Mouse (Mus musculus) left cerebral cortex, postnatal 25 days (tissue): Measurements from ENCODE around the gene Fmnl2. TPM values are rescaled to one million over a fixed set of nuclear protein-coding genes. Genes with fewer than 3 reads are reported as not detected.

Experiments used
- DNase-seq, 2 experiments: peaks; one replicate each; pipeline ENCODE4 v3.0.0; 2022; ENCODE audit warnings: low spot score in 2 of 2, mixed read lengths in 1 of 2
- intact Hi-C: fragments of 180-260 bp; cut with DNase I; formaldehyde crosslinking; loops from one replicate; pipeline ENCODE4 v1.15.1; 2025
- total RNA-seq, 2 experiments: library from RNA; stranded (reverse); gene quantifications; 2 replicates each; pipeline ENCODE4 v1.2.3; 2021

The Fmnl2 gene
- total RNA-seq, 2 experiments from 2014 or later = 45.5 to 46.8 TPM

DNA sequence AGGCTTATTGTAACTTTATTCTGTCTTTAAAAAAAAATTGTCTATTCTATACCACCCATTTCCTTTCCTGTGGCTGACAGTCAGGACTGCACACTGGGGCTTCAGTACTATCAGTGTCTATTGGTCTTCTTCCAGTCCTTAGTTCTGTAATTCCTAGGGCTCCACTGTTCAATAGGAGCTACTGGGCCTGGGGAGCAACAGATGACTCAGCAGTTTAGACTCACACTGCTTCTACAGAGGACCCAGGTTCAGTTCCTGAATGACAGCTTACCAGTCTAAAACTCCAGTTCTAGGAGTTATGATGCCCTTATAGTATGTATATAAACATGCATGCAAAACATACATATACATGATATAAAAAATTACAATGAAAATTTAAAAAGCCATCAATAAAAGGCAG, 289.2 kb downstream of the Fmnl2 start:
- intact Hi-C loops = no loop called here

DNA sequence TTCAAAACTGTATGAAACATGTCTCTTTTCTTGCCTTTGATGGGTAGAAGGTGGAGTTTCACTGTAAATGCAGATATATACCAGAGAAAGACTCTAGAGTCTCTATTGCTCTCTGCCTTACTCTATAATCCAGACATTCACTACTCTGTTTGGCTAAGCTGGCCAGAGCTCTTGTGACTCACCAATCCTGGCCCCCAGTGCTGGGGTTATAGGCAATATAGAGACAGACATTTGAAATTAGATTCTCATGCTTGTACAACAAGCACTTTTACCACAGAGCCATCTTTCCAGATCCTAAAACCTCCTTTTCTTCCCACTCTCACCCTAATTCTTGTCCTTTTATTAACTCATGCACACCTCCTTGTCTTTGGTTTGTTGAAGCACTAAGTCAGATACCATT, 316.3 kb downstream of the Fmnl2 start:
- no peak for DNase-seq
- intact Hi-C loops = no loop called here

More for the DNA sequence above, 289.2 kb downstream of the Fmnl2 start:
- no peak for DNase-seq

DNA sequence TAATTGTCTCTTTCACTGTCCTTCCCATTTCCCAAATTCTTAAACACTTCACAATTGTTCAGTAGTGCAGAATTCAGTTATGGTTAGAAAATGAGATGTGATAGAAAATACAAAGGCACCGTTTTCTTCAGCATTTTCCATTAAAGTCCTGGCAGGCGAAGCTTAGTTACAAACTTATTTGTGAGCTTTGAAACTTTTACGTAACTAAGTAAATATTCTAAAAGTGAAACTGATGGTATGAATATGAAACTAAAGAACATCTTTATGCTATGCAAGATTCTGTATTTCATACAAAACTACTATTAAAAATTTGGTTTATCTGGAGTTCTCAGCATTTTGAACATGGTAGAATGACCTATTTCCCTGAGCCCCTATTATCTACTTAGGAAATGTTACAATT, 321.3 kb downstream of the Fmnl2 start:
- DNase-seq = no peak
- intact Hi-C loops = no loop called here

DNA sequence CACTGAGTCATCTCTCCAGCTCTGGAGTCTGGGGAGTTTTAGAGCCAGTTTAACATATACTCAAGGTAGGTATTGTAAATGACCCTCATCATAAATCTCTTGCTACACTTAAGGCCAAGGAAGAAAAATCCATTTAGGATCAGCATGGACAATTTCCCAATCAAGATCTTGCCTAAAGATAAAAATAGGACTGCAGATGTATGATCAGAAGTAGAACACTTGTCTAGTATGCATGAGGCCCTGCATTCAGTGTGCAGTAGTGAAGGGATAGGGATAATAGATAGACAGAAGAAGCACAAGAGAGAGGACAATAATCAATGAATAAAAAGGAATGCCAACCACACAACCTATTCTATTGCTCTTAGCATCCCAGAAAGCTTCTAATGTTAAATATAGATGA, 322.2 kb downstream of the Fmnl2 start:
- DNase-seq = no peak
- intact Hi-C loops = no loop called here

Other genes with a start within 250 kb of the Fmnl2 start
- 100 to 1,000 TPM; 168 to 178 TPM for gene Cacnb4, start 181.0 kb upstream of the Fmnl2 start, total RNA-seq
- 10 to 100 TPM; 25.3 to 27.2 TPM for gene Stam2, start 115.6 kb upstream of the Fmnl2 start, total RNA-seq